In genomic region chr13:23562699-23563462, GRCm38 (mm10) we compare ENCODE assay signal across 8 mouse cellular contexts. TPM values are rescaled to one million over a fixed set of nuclear protein-coding genes. Genes with fewer than 3 reads are reported as not detected.
DNase-seq lines count a peak whose midpoint lies in the region; ATAC-seq and TF ChIP-seq lines count a peak whose summit lies in the region.

No protein-coding gene starts in this region.

- dilution Hi-C loops in CH12.LX (cut with MboI; ENCODE audit: extremely low pct_ligation_motif_present, extremely low pct_unique_long_range_greater_than_20kb, low sequenced_read_pairs): no loop called here

- H3K4me2 ChIP-seq in CH12.LX (ENCODE audit: insufficient read depth, low read depth, poor library complexity, severe bottlenecking): peak overlapping the region; percentile 99
- peak overlapping the region; percentile 70 for H3K4me2 ChIP-seq in midbrain, embryonic 15.5 days

- peak overlapping the region; percentile 35 to 58 (median 49) for H3K4me3 ChIP-seq in CH12.LX (replicated peaks in 1 of 3; ENCODE audit: low read depth in 2 of 3, low read length in 2 of 3, poor library complexity in 1 of 3)
- H3K4me3 ChIP-seq in midbrain, embryonic 15.5 days: peak overlapping the region; percentile 49

- DNase-seq in layer of hippocampus, adult 11-12 months (ENCODE audit: low spot score): peak; percentile 43
- DNase-seq in layer of hippocampus, postnatal 36 days: no peak
- peak; percentile 76 for DNase-seq in CH12.LX (ENCODE audit: extremely low read depth)
- peak; percentile 68 for DNase-seq in c-Kit-positive CD71-positive TER-119-negative erythroid progenitor cells, embryonic 14.5 days (ENCODE audit: low read depth)
- peak; percentile 55 to 70 for DNase-seq in heart, adult 9 months (ENCODE audit: low spot score in 2 of 2)
- DNase-seq in kidney, postnatal 36 days: peak; percentile 36 to 53
- no peak for DNase-seq in ovary, postnatal 10 days (ENCODE audit: low spot score)

- no peaks in the 10 kb centered on the region for H3K36me3 ChIP-seq in CH12.LX (replicated peaks in 1 of 2; ENCODE audit: control insufficient read depth in 1 of 2, insufficient read depth in 1 of 2, low read length in 1 of 2)
- no peaks in the 10 kb centered on the region for H3K36me3 ChIP-seq in midbrain, embryonic 15.5 days (replicated peaks)

- H3K9ac ChIP-seq in CH12.LX (ENCODE audit: insufficient read depth, low read depth): peak overlapping the region; percentile 100
- peak overlapping the region; percentile 45 for H3K9ac ChIP-seq in midbrain, embryonic 15.5 days

- TF ChIP-seq EP300 in CH12.LX (IDR thresholded peaks at IDR 0.05; ENCODE audit: low read length): no peak

- under 1% methylated on average over 18 of the region's 18 CpGs for WGBS in midbrain, embryonic 15.5 days

- TF ChIP-seq RAD21 in CH12.LX (IDR thresholded peaks at IDR 0.05; ENCODE audit: low read depth, low read length): no peak

- in situ Hi-C loops in CH12.LX (cut with MboI; ENCODE audit: low pct_ligation_motif_present, low pct_unique_long_range_greater_than_20kb, low sequenced_read_pairs): loop anchor here (25.0 kb wide), 1 partner anchor 1826 kb away; the partner anchor contains the start of gene Hist1h4j

- ATAC-seq in midbrain, embryonic 15.5 days (replicated peaks): peak; percentile 65

- no peaks in the 10 kb centered on the region for H3K27me3 ChIP-seq in CH12.LX (replicated peaks)
- H3K27me3 ChIP-seq in midbrain, embryonic 15.5 days (replicated peaks): no peaks in the 10 kb centered on the region

- H3K27ac ChIP-seq in CH12.LX (ENCODE audit: insufficient read depth, low read depth): peak overlapping the region; percentile 97
- peak overlapping the region; percentile 97 for H3K27ac ChIP-seq in midbrain, embryonic 15.5 days

- H3K4me1 ChIP-seq in CH12.LX (ENCODE audit: control insufficient read depth in 1 of 2, insufficient read depth in 2 of 2): peaks cover 3 to 22% of the 10 kb centered on the region in 2 experiments; a peak in 2 of 4 replicates
- H3K4me1 ChIP-seq in midbrain, embryonic 15.5 days: peaks cover 9% of the 10 kb centered on the region

- H3K9me3 ChIP-seq in CH12.LX (replicated peaks; ENCODE audit: low read length): no peaks in the 10 kb centered on the region
- H3K9me3 ChIP-seq in midbrain, embryonic 15.5 days: no peaks in the 10 kb centered on the region

- no peaks in the 10 kb centered on the region for H3K79me2 ChIP-seq in CH12.LX (replicated peaks; ENCODE audit: control insufficient read depth, extremely low read depth, insufficient read depth, poor library complexity, severe bottlenecking)

- TF ChIP-seq CTCF in CH12.LX (conservative IDR thresholded peaks at IDR 0.05 in 1 of 2, IDR thresholded peaks at IDR 0.05 in 1 of 2; ENCODE audit: low read depth in 2 of 2, low read length in 2 of 2): peak in 1 of 2 experiments; percentile 59; a peak in 2 of 4 replicates

- no peak for TF ChIP-seq POLR2A in CH12.LX (IDR thresholded peaks at IDR 0.05; ENCODE audit: low read depth, low read length)

TF ChIP-seq in CH12.LX, 34 proteins besides CTCF, POLR2A, EP300 and RAD21:
- TF ChIP-seq MAZ (IDR thresholded peaks at IDR 0.05; ENCODE audit: low read depth, low read length): no peak
- peak; percentile 65; the same call in 1 of the 2 replicates for TF ChIP-seq TCF12 (IDR thresholded peaks at IDR 0.05; ENCODE audit: low read depth, low read length)
- TF ChIP-seq MXI1 (IDR thresholded peaks at IDR 0.05; ENCODE audit: low read depth, low read length): 0 out of 2 replicates have a peak, but pooled peaks have one; percentile 5
- no peak for TF ChIP-seq ELF1 (IDR thresholded peaks at IDR 0.05; ENCODE audit: low read depth, low read length)
- TF ChIP-seq ZC3H11A (IDR thresholded peaks at IDR 0.05; ENCODE audit: low read depth, low read length): no peak
- TF ChIP-seq PAX5 (IDR thresholded peaks at IDR 0.05; ENCODE audit: low read length): no peak
- TF ChIP-seq CHD2 (IDR thresholded peaks at IDR 0.05; ENCODE audit: low read length): peak; percentile 24; the same call in 1 of the 2 replicates
- no peak for TF ChIP-seq SMC3 (IDR thresholded peaks at IDR 0.05; ENCODE audit: low read depth, low read length)
- TF ChIP-seq SIN3A (IDR thresholded peaks at IDR 0.05; ENCODE audit: low read length): peak; percentile 5; the same call in 1 of the 2 replicates
- TF ChIP-seq KAT2A (IDR thresholded peaks at IDR 0.05; ENCODE audit: insufficient replicate concordance, low read length): no peak
- no peak for TF ChIP-seq JUN (IDR thresholded peaks at IDR 0.05; ENCODE audit: insufficient read depth, low read depth, low read length)
- TF ChIP-seq CHD1 (IDR thresholded peaks at IDR 0.05; ENCODE audit: low read depth, low read length): peak; percentile 16; the same call in 1 of the 2 replicates
- no peak for TF ChIP-seq BHLHE40 (IDR thresholded peaks at IDR 0.05; ENCODE audit: low read depth, low read length)
- peak; percentile 50; the same call in 1 of the 2 replicates for TF ChIP-seq HCFC1 (IDR thresholded peaks at IDR 0.05; ENCODE audit: low read depth, low read length)
- TF ChIP-seq MAX (IDR thresholded peaks at IDR 0.05; ENCODE audit: low read length): 0 out of 2 replicates have a peak, but pooled peaks have one; percentile 8
- TF ChIP-seq ZNF384 (IDR thresholded peaks at IDR 0.05; ENCODE audit: low read depth, low read length): no peak
- no peak for TF ChIP-seq USF1 (IDR thresholded peaks at IDR 0.05; ENCODE audit: low read depth, low read length)
- no peak for TF ChIP-seq RCOR1 (conservative IDR thresholded peaks at IDR 0.05; ENCODE audit: low read depth, low read length)
- TF ChIP-seq MAFK (IDR thresholded peaks at IDR 0.05; ENCODE audit: insufficient replicate concordance, low read length): 0 out of 2 replicates have a peak, but pooled peaks have one; percentile 69
- no peak for TF ChIP-seq GABPA (IDR thresholded peaks at IDR 0.05; ENCODE audit: insufficient replicate concordance, low read depth, low read length)
- no peak for TF ChIP-seq E2F4 (IDR thresholded peaks at IDR 0.05; ENCODE audit: insufficient replicate concordance, low read depth, low read length)
- peak; percentile 93 for TF ChIP-seq TBP (conservative IDR thresholded peaks at IDR 0.05; ENCODE audit: low read depth, low read length)

RNA-seq across cellular contexts. Expression of gene Hist1h3e, which starts 0.7 kb away (rescaled TPM):
- total RNA-seq in layer of hippocampus, postnatal 36 days (2021): 10 to 100 TPM; 47.8 to 49.2 TPM
- total RNA-seq in CH12.LX (2012; rRNA removed): 1,307 and 1,484 TPM in 2 replicates
- 20.6 and 24.2 TPM in 2 replicates for total RNA-seq in CH12.LX (2014; rRNA removed)
- polyA plus RNA-seq in CH12.LX (2012; ENCODE audit: insufficient read length, low read depth): 2.2 and 3.1 TPM in 2 replicates
- polyA plus RNA-seq in midbrain, embryonic 15.5 days (2015; fragmentation: Nextera tagmentation; extraction: Ambion mirVana): 1.0 and 1.4 TPM in 2 replicates

RNA-seq across cellular contexts. Expression of gene Hist1h2ae, which starts 8.1 kb away (rescaled TPM):
- 1 to 10 TPM; 5.6 to 6.4 TPM for total RNA-seq in layer of hippocampus, postnatal 36 days (2021)
- total RNA-seq in CH12.LX (2012; rRNA removed) (648 and 652 TPM in 2 replicates), CH12.LX (2014; rRNA removed) (13.4 and 16.3 TPM in 2 replicates)
- 1.4 and 3.5 TPM in 2 replicates for polyA plus RNA-seq in CH12.LX (2012; ENCODE audit: insufficient read length, low read depth)
- 14.8 and 15.4 TPM in 2 replicates for polyA plus RNA-seq in midbrain, embryonic 15.5 days (2015; fragmentation: Nextera tagmentation; extraction: Ambion mirVana)

RNA-seq across cellular contexts. Expression of gene Hist1h2bg, which starts 8.3 kb away (rescaled TPM):
- total RNA-seq in layer of hippocampus, postnatal 36 days (2021): 10 to 100 TPM; 74.7 to 86.4 TPM
- 2,765 and 3,252 TPM in 2 replicates for total RNA-seq in CH12.LX (2012; rRNA removed)
- total RNA-seq in CH12.LX (2014; rRNA removed): 118 and 136 TPM in 2 replicates
- 9.1 and 9.4 TPM in 2 replicates for polyA plus RNA-seq in CH12.LX (2012; ENCODE audit: insufficient read length, low read depth)
- 2.6 and 4.0 TPM in 2 replicates for polyA plus RNA-seq in midbrain, embryonic 15.5 days (2015; fragmentation: Nextera tagmentation; extraction: Ambion mirVana)

RNA-seq across cellular contexts. Expression of gene Hist1h1d, which starts 9.8 kb away (rescaled TPM):
- total RNA-seq in layer of hippocampus, postnatal 36 days (2021): 1 to 10 TPM; 4.3 to 6.0 TPM
- total RNA-seq in CH12.LX (2012; rRNA removed) (112 and 132 TPM in 2 replicates), CH12.LX (2014; rRNA removed) (1.8 and 2.3 TPM in 2 replicates)
- 0.11 and 0.14 TPM in 2 replicates for polyA plus RNA-seq in CH12.LX (2012; ENCODE audit: insufficient read length, low read depth)
- 0.14 and 0.15 TPM in 2 replicates for polyA plus RNA-seq in midbrain, embryonic 15.5 days (2015; fragmentation: Nextera tagmentation; extraction: Ambion mirVana)

RNA-seq across cellular contexts. Expression of gene Hist1h2bf, which starts 11.1 kb away (rescaled TPM):
- total RNA-seq in layer of hippocampus, postnatal 36 days (2021): 10 to 100 TPM; 30.2 to 30.9 TPM
- total RNA-seq in CH12.LX (2012; rRNA removed) (1,243 and 1,273 TPM in 2 replicates), CH12.LX (2014; rRNA removed) (28.3 and 50.8 TPM in 2 replicates)
- 1.7 TPM in 1 of 2 replicates, not detected in the other for polyA plus RNA-seq in CH12.LX (2012; ENCODE audit: insufficient read length, low read depth)
- 1.3 and 1.5 TPM in 2 replicates for polyA plus RNA-seq in midbrain, embryonic 15.5 days (2015; fragmentation: Nextera tagmentation; extraction: Ambion mirVana)

Comparison
In these comparisons a context has a peak if more than half of its experiments do, and no peak if none do; other contexts are left out.
1. DNase-seq: peak in layer of hippocampus, adult 11-12 months (single experiment), CH12.LX (single experiment), c-Kit-positive CD71-positive TER-119-negative erythroid progenitor cells, embryonic 14.5 days (single experiment), heart, adult 9 months (2 of 2) and kidney, postnatal 36 days (2 of 2); none in layer of hippocampus, postnatal 36 days (0 of 2) and ovary, postnatal 10 days (single experiment).